Mouse (Mus musculus) limb, embryonic 11.5 days (tissue): Measurements from ENCODE around the gene Phf10. TPM values are rescaled to one million over a fixed set of nuclear protein-coding genes. Genes with fewer than 3 reads are reported as not detected.
"Not testable (repeated sequence)": the region's sequence is repeated elsewhere in the genome, so short reads cannot be mapped to it uniquely, and the experiment has no call there.

Experiments
- ATAC-seq: fragments of 200-750 bp; cut with Nextera tagmentation; 2 replicates; pipeline ENCODE4 v1.8.0; 2017; ENCODE audit warnings: low read depth; ENCODE audit not compliant: insufficient number of reproducible peaks, low FRiP score, low TSS enrichment
- DNase-seq: peaks from one replicate; pipeline ENCODE4 v3.0.0-alpha.2; 2015; ENCODE audit warnings: low spot score
- H3K27ac ChIP-seq: fragments of 300-500 bp; sonication (generic); replicated peaks from 2 replicates; pipeline ENCODE4 v1.5.1; 2014; ENCODE audit warnings: low read depth, mild to moderate bottlenecking, low read length
- H3K27me3 ChIP-seq: fragments of 300-500 bp; sonication (generic); 2 replicates; pipeline ENCODE4 v1.6.1; 2014; ENCODE audit warnings: mild to moderate bottlenecking, low read length, mixed read lengths; ENCODE audit not compliant: control insufficient read depth, insufficient read depth
- H3K36me3 ChIP-seq: fragments of 300-500 bp; sonication (generic); 2 replicates; pipeline ENCODE4 v1.6.1; 2014; ENCODE audit warnings: mild to moderate bottlenecking, low read length, moderate library complexity, mixed read lengths; ENCODE audit not compliant: control insufficient read depth, insufficient read depth
- H3K4me1 ChIP-seq: fragments of 300-500 bp; sonication (generic); 2 replicates; pipeline ENCODE4 v1.6.1; 2014; ENCODE audit warnings: low read length, mixed read lengths; ENCODE audit not compliant: control insufficient read depth, insufficient read depth
- H3K4me2 ChIP-seq: fragments of 300-500 bp; sonication (generic); 2 replicates; pipeline ENCODE4 v1.6.1; 2014; ENCODE audit warnings: low read depth, mild to moderate bottlenecking, moderate library complexity; ENCODE audit not compliant: severe bottlenecking
- H3K4me3 ChIP-seq: fragments of 300-500 bp; sonication (generic); 2 replicates; pipeline ENCODE4 v1.5.1; 2014; ENCODE audit warnings: low read depth, low read length
- H3K9ac ChIP-seq: fragments of 300-500 bp; sonication (generic); 2 replicates; pipeline ENCODE4 v1.6.1; 2014; ENCODE audit warnings: mild to moderate bottlenecking, low read length
- H3K9me3 ChIP-seq: fragments of 300-500 bp; sonication (generic); 2 replicates; pipeline ENCODE4 v1.6.1; 2016; ENCODE audit warnings: low read length; ENCODE audit not compliant: control insufficient read depth
- WGBS: fragments of 180-500 bp; shearing (Covaris S2); extraction: QIAGEN DNeasy Blood & Tissue Kit; methylation state at CpG from one replicate; pipeline ENCODE4 v1.1.7; 2014; 5-methylcytosine and 5-hydroxymethylcytosine counted together
- polyA plus RNA-seq: library from polyadenylated mRNA; unstranded; fragments of >200 nt; fragmentation: Nextera tagmentation; extraction: Ambion mirVana; gene quantifications from 2 replicates; pipeline ENCODE4 v1.2.1, GENCODE M21; 2014

The Phf10 gene
- polyA plus RNA-seq, 1 experiment from 2014 or later = 44.8 TPM

DNA sequence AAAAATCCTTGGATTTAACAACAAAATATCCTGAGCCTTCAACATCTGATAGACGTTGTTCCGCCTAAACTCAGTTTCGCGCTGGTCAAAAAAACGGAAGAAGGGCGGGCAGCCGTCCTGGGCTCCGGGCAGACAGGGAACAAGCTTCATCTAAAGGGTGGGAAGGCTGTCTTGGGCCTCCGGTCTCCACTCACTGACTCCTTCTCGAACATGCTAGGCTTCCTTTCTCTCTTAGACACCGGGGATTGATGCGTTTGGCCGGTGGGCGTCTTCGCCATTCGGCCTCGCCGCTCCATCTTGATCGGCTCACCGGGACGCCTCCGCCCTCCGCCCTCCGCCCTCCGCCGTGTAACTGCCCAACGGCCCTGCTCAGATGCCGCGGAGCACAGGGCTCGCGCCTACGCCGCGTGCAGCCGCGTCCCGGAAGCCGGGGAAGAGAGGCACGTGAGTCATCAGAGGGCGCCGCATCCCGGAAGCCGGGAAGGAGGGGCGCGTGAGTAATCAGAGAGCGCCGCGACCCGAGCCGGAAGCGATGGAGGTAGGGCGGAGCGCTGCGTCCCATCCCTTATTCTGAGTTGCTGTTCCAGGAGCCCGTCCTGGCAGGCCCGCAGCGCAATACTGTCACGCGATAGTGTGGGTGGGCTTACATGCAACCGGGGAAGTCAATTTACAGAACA is 17.4 kb upstream of the Phf10 start, which contains the start of the genes 9030025P20Rik and Gm3417:
Gene 9030025P20Rik, plus strand, starts transcription at position 107 of the 677 bp plus-strand sequence.
Gene Gm3417, minus strand, starts transcription at position 429 of the 677 bp plus-strand sequence.
- H3K9ac ChIP-seq, H3K9me3 ChIP-seq, H3K4me3 ChIP-seq, H3K4me1 ChIP-seq, DNase-seq, H3K27ac ChIP-seq, H3K36me3 ChIP-seq, H3K27me3 ChIP-seq, H3K4me2 ChIP-seq: not testable (repeated sequence)
- WGBS = no CpG with 5 or more reads among the region's 60 CpGs
- ATAC-seq = peak; percentile 95

DNA sequence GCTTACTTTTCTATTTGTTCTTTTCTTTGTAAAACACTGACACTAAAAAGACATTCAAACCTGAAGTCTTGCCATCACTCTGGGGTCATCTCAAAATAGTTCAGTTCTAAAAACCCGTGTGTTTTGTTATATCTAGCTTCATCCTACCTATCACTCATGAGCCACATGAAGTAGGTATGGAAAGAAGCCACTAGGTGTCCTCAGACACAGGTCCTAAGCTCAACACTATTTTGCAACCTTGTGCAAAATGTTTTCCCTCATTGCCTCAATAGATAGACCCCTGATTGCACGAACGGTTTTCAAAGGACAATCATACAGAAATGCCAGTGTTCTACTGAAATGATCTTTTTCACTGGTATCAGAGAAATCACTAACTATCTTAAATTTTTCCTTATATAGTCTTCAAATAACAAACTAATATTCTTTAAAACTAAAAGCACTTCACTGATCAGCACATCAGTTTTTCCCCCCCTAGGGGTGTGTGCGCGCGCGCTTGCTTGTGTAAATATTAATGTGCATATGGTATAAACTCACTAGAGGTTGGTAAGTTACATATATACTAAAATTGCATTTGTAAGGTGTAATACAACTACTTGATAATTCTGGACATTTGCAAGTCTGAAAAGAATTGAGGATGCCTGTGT is 16.8 kb upstream of the Phf10 start:
- H3K4me1 ChIP-seq, H3K9me3 ChIP-seq, ATAC-seq, H3K9ac ChIP-seq, H3K4me3 ChIP-seq, H3K4me2 ChIP-seq, H3K27ac ChIP-seq, DNase-seq, H3K36me3 ChIP-seq, H3K27me3 ChIP-seq: not testable (repeated sequence)
- 2% methylated on average over 4 of the region's 7 CpGs for WGBS

DNA sequence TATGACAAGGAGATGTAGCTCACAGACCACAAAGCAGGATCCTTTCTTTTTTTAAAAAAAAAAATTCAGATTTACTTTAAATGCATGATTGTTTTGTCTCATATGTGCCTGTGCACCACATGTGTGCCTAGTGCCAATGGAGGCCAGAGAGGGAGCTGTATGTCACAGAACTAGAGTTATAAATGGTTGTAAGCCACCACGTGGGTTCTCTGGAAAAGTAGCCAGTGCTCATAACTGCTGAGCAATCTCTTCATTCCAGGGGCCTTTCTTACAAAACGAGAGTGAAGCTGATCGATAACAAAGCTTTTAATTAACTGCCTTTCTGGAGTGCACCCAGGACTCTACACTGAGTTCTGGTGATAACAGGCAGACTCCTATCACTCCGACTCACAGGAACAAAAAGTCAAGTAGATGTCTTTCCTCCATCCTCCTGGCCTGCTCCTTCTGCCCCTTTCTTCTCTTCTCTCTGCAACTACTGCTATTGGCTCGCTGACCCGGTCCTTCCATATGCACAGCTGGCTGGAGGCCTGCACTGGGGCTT is 7.4 kb upstream of the Phf10 start:
- not testable (repeated sequence) for ATAC-seq

DNA sequence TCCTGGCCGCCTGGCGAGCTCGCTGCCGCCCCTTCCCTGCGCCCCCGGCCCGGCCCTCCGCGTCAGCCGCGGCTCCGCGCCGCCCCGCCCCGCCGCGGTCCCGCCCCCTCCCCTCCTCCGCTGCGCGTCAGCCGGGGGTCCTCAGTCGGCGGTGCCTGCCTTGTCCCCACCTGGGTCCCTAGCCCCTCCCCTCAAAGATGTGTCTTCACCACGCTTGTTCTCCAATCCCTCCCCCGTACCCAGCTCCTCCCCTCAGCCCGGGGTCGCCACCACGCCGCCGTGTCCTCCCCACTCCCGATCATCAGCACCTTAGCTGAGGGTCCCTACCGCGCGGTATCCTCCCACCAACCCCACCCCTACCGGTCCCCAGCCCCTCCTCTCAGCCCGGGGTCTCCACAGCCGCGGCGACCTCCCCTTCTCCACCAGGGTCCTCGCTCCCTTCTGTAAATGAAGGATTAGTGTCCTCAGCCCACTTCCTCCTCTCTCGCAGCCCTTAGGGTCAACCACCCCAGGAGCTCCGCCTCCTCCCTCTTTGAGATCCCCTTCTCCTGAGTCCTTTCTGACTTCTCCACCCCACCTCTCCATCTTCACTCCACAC is 583 bp upstream of the Phf10 start:
- H3K36me3 ChIP-seq, H3K4me2 ChIP-seq, H3K4me1 ChIP-seq, DNase-seq, H3K9me3 ChIP-seq, H3K27ac ChIP-seq, H3K4me3 ChIP-seq, H3K27me3 ChIP-seq, H3K9ac ChIP-seq: not testable (repeated sequence)
- ATAC-seq = peak; percentile 95
- no CpG with 5 or more reads among the region's 44 CpGs for WGBS

More for the DNA sequence above, 7.4 kb upstream of the Phf10 start:
- not testable (repeated sequence) for H3K36me3 ChIP-seq, DNase-seq, H3K4me3 ChIP-seq, H3K9ac ChIP-seq, H3K27me3 ChIP-seq, H3K27ac ChIP-seq, H3K4me2 ChIP-seq, H3K9me3 ChIP-seq, H3K4me1 ChIP-seq
- no CpG with 5 or more reads among the region's 6 CpGs for WGBS

GRCm38 (mm10) chr17:14960520-14960919 is 553 bp downstream of the Phf10 start:
- Histone ChIP-seq H3K4me3 (peak overlapping the region; percentile 61), H3K9me3 (no peaks in the 10 kb centered on the region), H3K4me1 (peaks cover 3% of the 10 kb centered on the region; the same call in 1 of the 2 replicates), H3K4me2 (peak overlapping the region; percentile 90), H3K9ac (peak overlapping the region; percentile 70), H3K27ac (no peak overlapping the region), H3K27me3 (no peaks in the 10 kb centered on the region), H3K36me3 (peaks cover 3% of the 10 kb centered on the region)
- DNase-seq (peak; percentile 47), ATAC-seq (no peak; the same call in 1 of the 2 replicates)
- WGBS = 0% methylated on average over 19 of the region's 23 CpGs

DNA sequence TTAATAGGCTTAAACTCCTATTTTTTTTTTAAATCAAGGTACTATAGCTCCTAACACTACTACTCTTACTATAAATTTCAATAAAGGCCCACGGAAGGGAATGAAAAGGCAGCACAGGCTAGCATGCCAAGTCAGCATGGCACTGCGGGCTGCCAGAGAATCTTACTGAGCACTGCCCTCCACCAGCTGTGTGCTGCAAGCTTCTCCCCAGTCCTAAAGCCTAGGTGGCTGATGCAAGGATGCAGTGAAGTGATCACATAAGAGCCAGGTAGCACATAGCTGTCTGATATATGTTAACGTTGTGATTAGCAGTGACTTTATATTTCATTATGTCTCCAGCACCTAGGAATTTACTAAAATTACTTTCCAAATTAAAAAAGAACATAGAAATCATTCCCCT is 1.1 kb downstream of the Phf10 start:
- Histone ChIP-seq H3K27ac (no peak overlapping the region), H3K4me3 (0 out of 2 replicates have a peak overlapping the region, but pooled peaks have one; percentile 14), H3K4me2 (peak overlapping the region; percentile 41), H3K36me3 (peaks cover 3% of the 10 kb centered on the region), H3K4me1 (peaks cover 3% of the 10 kb centered on the region; the same call in 1 of the 2 replicates), H3K9me3 (no peaks in the 10 kb centered on the region), H3K27me3 (no peaks in the 10 kb centered on the region), H3K9ac (peak overlapping the region; percentile 37; the same call in 1 of the 2 replicates)
- ATAC-seq = no peak
- no peak for DNase-seq
- 32% methylated on average over 3 of the region's 3 CpGs for WGBS

DNA sequence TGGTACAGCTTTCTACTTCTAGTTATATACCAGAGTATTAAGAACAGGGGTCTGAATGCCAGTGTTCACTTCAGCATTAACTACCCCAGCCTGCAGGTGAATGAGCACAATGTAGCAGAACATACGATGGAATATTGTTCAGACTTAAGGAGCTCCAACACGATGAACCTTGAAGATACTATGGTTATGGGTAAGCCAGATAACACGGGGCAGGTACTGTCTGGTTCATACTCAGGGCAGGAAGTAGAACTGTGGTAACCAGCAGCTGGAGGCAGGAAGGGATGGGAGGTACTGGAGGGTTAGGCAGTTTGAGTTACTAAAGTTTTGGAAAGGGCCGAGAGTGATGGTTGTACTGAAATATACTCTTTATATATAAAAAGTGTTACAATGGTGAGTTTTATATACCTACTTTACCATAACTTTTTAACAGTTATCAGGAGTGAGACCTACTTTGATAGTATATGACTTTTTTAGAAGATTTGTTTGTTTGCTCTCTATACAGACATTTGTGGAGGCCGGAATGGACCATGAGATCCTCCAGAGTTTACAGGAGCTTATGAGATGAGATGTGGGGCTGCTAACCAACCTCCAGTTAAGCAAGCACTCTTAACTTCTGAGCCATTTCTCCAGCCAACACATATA is 2.3 kb downstream of the Phf10 start:
- Histone ChIP-seq H3K27me3 (no peaks in the 10 kb centered on the region), H3K9me3 (no peaks in the 10 kb centered on the region), H3K27ac (no peak overlapping the region), H3K4me1 (peaks cover 3% of the 10 kb centered on the region; the same call in 1 of the 2 replicates), H3K36me3 (peaks cover 3% of the 10 kb centered on the region), H3K4me2 (no peak overlapping the region), H3K4me3 (no peak overlapping the region), H3K9ac (no peak overlapping the region)
- ATAC-seq (no peak), DNase-seq (no peak)
- WGBS = 91% methylated on average over 5 of the region's 5 CpGs

GRCm38 (mm10) chr17:14953452-14953851 is 7.6 kb downstream of the Phf10 start:
- Histone ChIP-seq H3K4me3 (no peak overlapping the region), H3K4me2 (no peak overlapping the region), H3K27ac (no peak overlapping the region), H3K4me1 (no peaks in the 10 kb centered on the region), H3K9me3 (no peaks in the 10 kb centered on the region), H3K36me3 (peaks cover 11% of the 10 kb centered on the region; the same call in 1 of the 2 replicates), H3K9ac (no peak overlapping the region), H3K27me3 (no peaks in the 10 kb centered on the region)
- WGBS = 92% methylated on average over 8 of the region's 8 CpGs
- DNase-seq (no peak), ATAC-seq (no peak)
